Mouse (Mus musculus): Measurements from ENCODE around the gene Asic2. TPM values are rescaled to one million over a fixed set of nuclear protein-coding genes. Genes with fewer than 3 reads are reported as not detected.

Gene Asic2
- polyA plus RNA-seq, 1 experiment from 2014 or later: 2.8 TPM

DNA sequence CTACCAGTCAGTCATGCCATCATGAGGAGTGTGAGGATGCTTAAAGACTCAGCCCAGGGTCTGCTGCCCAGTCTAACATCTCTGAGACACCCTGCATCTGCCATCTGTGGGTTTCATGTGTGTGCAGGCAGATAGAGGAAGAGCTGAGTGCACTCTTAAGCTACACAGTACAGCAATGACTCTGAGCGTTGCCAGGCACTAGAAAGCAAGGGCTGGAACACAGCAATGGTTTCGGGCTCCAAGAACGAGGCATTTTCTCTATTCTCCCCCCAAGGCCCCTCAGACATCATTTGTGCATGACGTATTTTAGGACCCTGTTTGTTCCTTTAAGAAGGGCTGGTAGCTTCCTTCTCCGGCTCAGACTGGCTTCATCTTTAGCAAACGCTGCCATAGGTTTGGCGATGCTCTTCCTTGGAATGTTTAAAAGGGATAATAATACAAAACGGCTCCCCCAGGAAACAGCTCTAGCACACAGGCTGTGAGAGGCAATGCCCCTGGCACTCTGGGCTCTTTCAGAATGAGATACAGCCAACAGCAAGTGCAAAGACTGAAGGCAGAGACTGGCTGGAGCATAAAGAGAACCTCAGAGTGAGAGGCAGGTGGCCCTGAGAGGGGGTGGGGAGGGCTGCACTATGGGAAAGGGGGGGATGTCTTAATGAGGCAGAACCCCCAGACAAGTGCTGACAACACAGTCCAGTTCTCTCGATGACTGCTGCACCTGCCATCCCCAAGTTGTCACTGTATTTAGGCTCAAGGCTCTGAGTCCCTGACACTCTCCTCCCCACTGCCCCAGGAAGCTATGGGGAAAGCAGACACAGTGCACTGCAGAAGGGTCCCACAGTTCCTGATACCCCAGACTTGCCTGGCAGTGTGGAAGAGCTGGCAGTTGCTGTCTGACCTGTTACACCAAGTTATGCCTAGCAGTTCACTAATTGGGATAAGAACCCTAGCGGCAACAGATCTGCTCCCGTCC, 2.3 kb downstream of the Asic2 start:
- H3K4me2 ChIP-seq (replicated peaks; ENCODE audit: low read depth, low read length): no peak overlapping the region
- H3K4me3 ChIP-seq (ENCODE audit: low read length): no peak overlapping the region
- H3K36me3 ChIP-seq (ENCODE audit: insufficient read depth, low read length): no peaks in the 10 kb centered on the region
- no peaks in the 10 kb centered on the region for H3K9me3 ChIP-seq (ENCODE audit: low read length)
- H3K27me3 ChIP-seq (ENCODE audit: insufficient read depth, low read length): peaks cover 41% of the 10 kb centered on the region
- no peak overlapping the region for H3K27ac ChIP-seq (ENCODE audit: low read length)
- no peak overlapping the region for H3K9ac ChIP-seq (replicated peaks; ENCODE audit: low read length)
- no peak for ATAC-seq (ENCODE audit: low FRiP score, low TSS enrichment)
- no peaks in the 10 kb centered on the region for H3K4me1 ChIP-seq (ENCODE audit: insufficient read depth, low read length)
- WGBS: 67% methylated on average over 11 of the region's 11 CpGs

DNA sequence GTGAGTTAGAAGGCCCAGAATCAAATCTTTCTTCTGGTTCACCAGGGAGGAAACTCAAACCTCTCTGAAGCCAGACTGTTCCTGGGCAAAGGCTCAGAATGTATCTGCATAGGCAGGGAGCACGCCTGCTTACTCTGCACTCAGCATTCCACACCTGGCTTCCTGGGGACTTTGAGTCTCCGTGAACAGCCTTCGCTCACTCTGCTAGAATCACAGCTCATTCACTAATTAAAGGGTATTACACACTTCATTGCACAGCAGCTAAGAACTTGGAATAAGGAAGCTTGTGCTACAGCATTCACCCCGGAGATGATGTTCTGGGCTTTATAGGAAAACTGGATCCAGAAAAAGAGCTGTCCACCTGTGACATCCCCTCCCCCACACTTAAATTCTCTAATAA, 3.7 kb downstream of the Asic2 start:
- Histone ChIP-seq H3K4me2 (replicated peaks; ENCODE audit: low read depth, low read length) (no peak overlapping the region), H3K4me1 (ENCODE audit: insufficient read depth, low read length) (no peaks in the 10 kb centered on the region), H3K27me3 (ENCODE audit: insufficient read depth, low read length) (peaks cover 32% of the 10 kb centered on the region), H3K9ac (replicated peaks; ENCODE audit: low read length) (no peak overlapping the region), H3K9me3 (ENCODE audit: low read length) (no peaks in the 10 kb centered on the region), H3K27ac (ENCODE audit: low read length) (no peak overlapping the region), H3K4me3 (ENCODE audit: low read length) (no peak overlapping the region), H3K36me3 (ENCODE audit: insufficient read depth, low read length) (no peaks in the 10 kb centered on the region)
- no peak for ATAC-seq (ENCODE audit: low FRiP score, low TSS enrichment)
- 56% methylated on average over 4 of the region's 4 CpGs for WGBS

DNA sequence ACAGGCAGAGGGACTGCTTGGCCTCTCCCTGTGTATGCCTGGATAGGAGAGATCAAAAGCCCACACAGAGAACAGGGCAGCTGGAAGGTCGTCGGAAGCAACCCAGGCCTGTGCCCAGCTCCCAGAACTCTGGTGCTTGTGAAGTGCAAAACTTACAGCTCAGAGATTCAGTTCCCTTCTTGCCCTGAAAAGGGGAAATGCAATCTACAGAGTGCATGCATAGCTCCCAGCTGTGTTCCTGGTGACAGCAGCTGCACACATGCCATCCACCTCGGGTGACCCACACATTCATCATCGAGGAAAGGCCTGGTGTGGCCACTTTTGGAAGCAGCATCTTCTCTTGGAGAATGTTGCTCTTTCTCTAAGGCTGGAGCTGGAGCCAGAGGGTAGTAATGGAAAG, 13.9 kb downstream of the Asic2 start:
- H3K9me3 ChIP-seq (ENCODE audit: low read length): no peaks in the 10 kb centered on the region
- no peak for ATAC-seq (ENCODE audit: low FRiP score, low TSS enrichment)

DNA sequence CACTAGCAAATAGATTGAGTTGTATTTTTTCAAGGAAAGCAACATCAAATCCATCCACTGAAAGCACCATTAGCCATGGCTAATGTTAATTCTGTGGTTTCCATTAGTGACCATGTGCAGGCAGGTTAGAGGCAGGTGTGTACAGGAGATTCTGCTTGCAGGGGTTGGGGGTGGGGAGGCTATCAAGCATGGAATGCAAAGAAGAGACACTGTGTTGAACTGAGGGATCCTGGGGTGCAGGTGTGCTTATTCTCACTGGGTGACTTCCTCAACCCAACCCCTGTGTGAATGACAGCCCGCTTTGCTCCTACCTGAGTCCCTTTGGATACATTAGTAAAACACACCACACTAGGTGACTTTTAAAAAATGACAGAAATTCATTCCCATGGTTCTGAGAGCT, 20.2 kb downstream of the Asic2 start:
- no peak for ATAC-seq (ENCODE audit: low FRiP score, low TSS enrichment)
- no peak overlapping the region for H3K4me3 ChIP-seq (ENCODE audit: low read length)
- 79% methylated on average over 1 of the region's 1 CpGs for WGBS
- no peaks in the 10 kb centered on the region; the same call in 1 of the 2 replicates for H3K9me3 ChIP-seq (ENCODE audit: low read length)
- H3K4me2 ChIP-seq (replicated peaks; ENCODE audit: low read depth, low read length): no peak overlapping the region
- H3K36me3 ChIP-seq (ENCODE audit: insufficient read depth, low read length): no peaks in the 10 kb centered on the region
- no peak overlapping the region for H3K9ac ChIP-seq (replicated peaks; ENCODE audit: low read length)
- no peaks in the 10 kb centered on the region for H3K4me1 ChIP-seq (ENCODE audit: insufficient read depth, low read length)
- H3K27ac ChIP-seq (ENCODE audit: low read length): no peak overlapping the region
- H3K27me3 ChIP-seq (ENCODE audit: insufficient read depth, low read length): no peaks in the 10 kb centered on the region

More for the DNA sequence above, 13.9 kb downstream of the Asic2 start:
- Histone ChIP-seq H3K36me3 (ENCODE audit: insufficient read depth, low read length) (no peaks in the 10 kb centered on the region), H3K9ac (replicated peaks; ENCODE audit: low read length) (no peak overlapping the region), H3K4me2 (replicated peaks; ENCODE audit: low read depth, low read length) (no peak overlapping the region), H3K4me3 (ENCODE audit: low read length) (no peak overlapping the region), H3K27ac (ENCODE audit: low read length) (no peak overlapping the region), H3K27me3 (ENCODE audit: insufficient read depth, low read length) (no peaks in the 10 kb centered on the region), H3K4me1 (ENCODE audit: insufficient read depth, low read length) (no peaks in the 10 kb centered on the region)
- 47% methylated on average over 4 of the region's 4 CpGs for WGBS

DNA sequence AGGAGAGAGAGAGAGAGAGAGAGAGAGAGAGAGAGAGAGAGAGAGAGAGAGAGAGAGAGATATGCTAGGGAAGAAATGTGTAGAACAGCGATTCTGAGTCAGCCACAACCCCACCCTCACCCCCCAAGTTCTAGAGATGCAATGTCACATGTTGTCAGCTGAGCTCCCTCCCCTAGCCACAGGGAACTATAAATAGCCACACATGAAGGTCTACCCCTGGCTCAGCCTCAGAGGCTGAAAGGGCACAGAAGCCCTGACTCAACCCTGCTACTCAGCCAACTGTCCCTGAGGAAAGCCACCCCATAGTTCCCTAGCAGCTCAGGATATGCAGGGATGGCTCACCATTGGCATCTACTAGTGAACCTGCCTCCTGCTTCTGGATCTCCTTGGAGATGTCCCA, 26.1 kb downstream of the Asic2 start:
- Histone ChIP-seq H3K27me3 (ENCODE audit: insufficient read depth, low read length) (no peaks in the 10 kb centered on the region), H3K9me3 (ENCODE audit: low read length) (no peaks in the 10 kb centered on the region; the same call in 1 of the 2 replicates), H3K36me3 (ENCODE audit: insufficient read depth, low read length) (no peaks in the 10 kb centered on the region), H3K4me2 (replicated peaks; ENCODE audit: low read depth, low read length) (no peak overlapping the region), H3K4me3 (ENCODE audit: low read length) (no peak overlapping the region), H3K4me1 (ENCODE audit: insufficient read depth, low read length) (no peaks in the 10 kb centered on the region), H3K27ac (ENCODE audit: low read length) (no peak overlapping the region), H3K9ac (replicated peaks; ENCODE audit: low read length) (no peak overlapping the region)
- 76% methylated on average over 1 of the region's 1 CpGs for WGBS
- no peak for ATAC-seq (ENCODE audit: low FRiP score, low TSS enrichment)

DNA sequence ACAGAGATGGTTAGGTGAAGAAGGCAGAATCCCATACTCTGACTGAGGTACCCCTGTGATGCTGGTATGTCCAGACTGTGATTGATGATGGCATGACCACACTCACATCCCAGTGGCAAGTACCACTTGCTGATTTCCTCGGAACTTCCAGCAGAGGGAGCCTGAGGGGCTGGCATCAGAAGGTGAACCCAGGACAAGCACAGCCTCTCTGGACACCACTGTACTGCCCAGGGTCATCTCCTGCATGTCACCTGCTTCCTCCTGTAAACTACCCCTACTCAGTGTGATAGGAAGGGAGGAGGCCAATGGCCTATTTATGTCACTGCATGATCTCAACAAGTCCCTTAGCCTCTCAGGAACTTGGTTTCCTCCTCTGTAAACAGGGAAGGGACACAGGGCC, 27.3 kb downstream of the Asic2 start:
- no peak for ATAC-seq (ENCODE audit: low FRiP score, low TSS enrichment)
- Histone ChIP-seq H3K27me3 (ENCODE audit: insufficient read depth, low read length) (no peaks in the 10 kb centered on the region), H3K27ac (ENCODE audit: low read length) (no peak overlapping the region), H3K4me2 (replicated peaks; ENCODE audit: low read depth, low read length) (no peak overlapping the region), H3K36me3 (ENCODE audit: insufficient read depth, low read length) (no peaks in the 10 kb centered on the region), H3K9me3 (ENCODE audit: low read length) (no peaks in the 10 kb centered on the region), H3K4me1 (ENCODE audit: insufficient read depth, low read length) (no peaks in the 10 kb centered on the region), H3K9ac (replicated peaks; ENCODE audit: low read length) (no peak overlapping the region), H3K4me3 (ENCODE audit: low read length) (no peak overlapping the region)
- 20% methylated on average over 1 of the region's 1 CpGs for WGBS

DNA sequence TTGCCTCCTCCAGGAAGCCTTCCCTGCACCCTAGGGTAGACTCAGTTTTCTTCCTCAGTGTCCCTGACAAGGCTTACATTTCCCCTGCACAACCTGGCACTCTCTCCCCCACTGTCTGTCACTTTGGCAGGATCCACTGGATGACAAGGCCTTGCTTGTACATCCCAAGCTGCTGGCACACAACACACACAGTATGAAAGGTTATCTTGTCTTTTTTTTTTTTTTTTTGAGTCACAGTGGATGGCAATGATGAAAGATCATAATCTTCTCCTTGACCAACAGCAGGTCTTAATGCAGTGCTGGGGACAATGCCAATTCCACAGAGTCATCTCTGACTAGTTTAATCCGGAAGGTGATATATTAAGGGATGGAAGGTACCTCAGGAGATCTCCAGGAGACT, 30.7 kb downstream of the Asic2 start:
- no peak overlapping the region for H3K9ac ChIP-seq (replicated peaks; ENCODE audit: low read length)
- no peak overlapping the region for H3K27ac ChIP-seq (ENCODE audit: low read length)
- no peaks in the 10 kb centered on the region for H3K36me3 ChIP-seq (ENCODE audit: insufficient read depth, low read length)
- no peaks in the 10 kb centered on the region for H3K4me1 ChIP-seq (ENCODE audit: insufficient read depth, low read length)
- no peak overlapping the region for H3K4me2 ChIP-seq (replicated peaks; ENCODE audit: low read depth, low read length)
- WGBS: 88% methylated on average over 1 of the region's 1 CpGs
- ATAC-seq (ENCODE audit: low FRiP score, low TSS enrichment): no peak
- H3K4me3 ChIP-seq (ENCODE audit: low read length): no peak overlapping the region
- H3K27me3 ChIP-seq (ENCODE audit: insufficient read depth, low read length): no peaks in the 10 kb centered on the region
- H3K9me3 ChIP-seq (ENCODE audit: low read length): no peaks in the 10 kb centered on the region

DNA sequence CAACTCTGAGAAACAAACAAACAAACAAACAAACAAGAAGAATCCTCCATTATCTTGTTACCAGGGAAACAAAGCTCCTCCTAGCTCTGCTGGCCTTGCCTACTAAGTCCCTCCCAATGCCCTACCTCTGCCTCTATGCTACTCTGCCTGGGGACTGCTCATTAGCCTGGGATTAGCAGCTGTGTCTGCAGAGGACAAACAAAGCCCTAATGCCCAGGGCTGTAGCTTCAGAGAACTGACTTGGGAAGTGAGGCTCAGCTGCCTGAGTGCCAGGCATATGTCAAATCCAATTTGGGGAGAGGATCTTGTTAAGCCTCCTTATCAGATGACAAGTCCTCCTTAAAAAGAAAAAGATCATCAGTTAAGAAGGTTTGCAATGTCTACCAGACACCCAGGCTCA, 41.9 kb downstream of the Asic2 start:
- Histone ChIP-seq H3K27me3 (ENCODE audit: insufficient read depth, low read length) (no peaks in the 10 kb centered on the region), H3K36me3 (ENCODE audit: insufficient read depth, low read length) (no peaks in the 10 kb centered on the region), H3K4me1 (ENCODE audit: insufficient read depth, low read length) (no peaks in the 10 kb centered on the region), H3K4me3 (ENCODE audit: low read length) (no peak overlapping the region), H3K27ac (ENCODE audit: low read length) (no peak overlapping the region), H3K9ac (replicated peaks; ENCODE audit: low read length) (no peak overlapping the region), H3K4me2 (replicated peaks; ENCODE audit: low read depth, low read length) (no peak overlapping the region), H3K9me3 (ENCODE audit: low read length) (no peaks in the 10 kb centered on the region)
- ATAC-seq (ENCODE audit: low FRiP score, low TSS enrichment): no peak

DNA sequence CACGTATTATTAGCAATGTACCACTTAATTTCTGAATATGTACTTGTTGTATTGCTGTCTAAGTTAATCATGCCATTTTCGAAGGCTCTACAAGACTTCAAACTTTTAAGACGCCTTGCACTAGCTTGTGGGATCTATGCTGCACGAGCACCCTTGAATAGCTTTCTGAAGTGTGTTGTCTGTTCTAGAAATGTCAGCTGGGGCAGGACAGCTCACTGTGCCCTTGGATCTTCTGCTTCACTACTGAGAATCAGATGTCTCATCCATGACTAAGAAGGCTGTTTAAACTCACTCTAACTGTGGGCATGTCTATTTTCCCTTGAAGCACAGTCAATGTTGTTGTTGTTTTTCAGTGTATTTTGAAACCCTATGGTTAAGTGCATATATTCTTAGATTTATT, 44.6 kb downstream of the Asic2 start:
- 88% methylated on average over 4 of the region's 4 CpGs for WGBS
- Histone ChIP-seq H3K4me3 (ENCODE audit: low read length) (no peak overlapping the region), H3K4me1 (ENCODE audit: insufficient read depth, low read length) (no peaks in the 10 kb centered on the region), H3K9ac (replicated peaks; ENCODE audit: low read length) (no peak overlapping the region), H3K9me3 (ENCODE audit: low read length) (no peaks in the 10 kb centered on the region), H3K36me3 (ENCODE audit: insufficient read depth, low read length) (no peaks in the 10 kb centered on the region), H3K27ac (ENCODE audit: low read length) (no peak overlapping the region), H3K4me2 (replicated peaks; ENCODE audit: low read depth, low read length) (no peak overlapping the region), H3K27me3 (ENCODE audit: insufficient read depth, low read length) (no peaks in the 10 kb centered on the region)
- ATAC-seq (ENCODE audit: low FRiP score, low TSS enrichment): no peak

DNA sequence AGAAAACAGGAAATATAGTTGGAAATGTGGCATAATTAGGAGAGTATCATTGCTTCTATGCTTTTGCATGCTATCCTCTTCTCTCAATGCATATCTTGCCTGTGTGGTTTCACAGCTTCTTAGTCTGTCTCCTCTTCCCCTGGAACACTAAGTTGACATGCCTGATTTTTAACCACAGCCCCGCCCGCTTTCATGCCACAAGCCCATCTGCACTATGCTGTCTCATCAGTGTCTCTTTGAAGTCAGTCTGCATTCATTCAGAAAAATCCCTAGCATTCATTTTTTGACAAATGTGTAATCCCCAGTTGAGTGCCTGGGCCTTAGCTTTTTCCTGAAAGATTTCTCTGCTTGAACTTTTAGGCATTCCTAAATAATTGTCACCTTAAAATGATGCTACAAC, 45.2 kb downstream of the Asic2 start:
- Histone ChIP-seq H3K36me3 (ENCODE audit: insufficient read depth, low read length) (no peaks in the 10 kb centered on the region), H3K27ac (ENCODE audit: low read length) (no peak overlapping the region), H3K4me2 (replicated peaks; ENCODE audit: low read depth, low read length) (no peak overlapping the region), H3K4me3 (ENCODE audit: low read length) (no peak overlapping the region), H3K27me3 (ENCODE audit: insufficient read depth, low read length) (no peaks in the 10 kb centered on the region), H3K4me1 (ENCODE audit: insufficient read depth, low read length) (no peaks in the 10 kb centered on the region), H3K9me3 (ENCODE audit: low read length) (no peaks in the 10 kb centered on the region), H3K9ac (replicated peaks; ENCODE audit: low read length) (no peak overlapping the region)
- ATAC-seq (ENCODE audit: low FRiP score, low TSS enrichment): no peak
- 87% methylated on average over 2 of the region's 2 CpGs for WGBS

All from kidney, embryonic 16.5 days (tissue).